Mouse (Mus musculus): ENCODE data around the gene 1190005I06Rik. TPM values are rescaled to one million over a fixed set of nuclear protein-coding genes. Genes with fewer than 3 reads are reported as not detected.

1190005I06Rik gene
- total RNA-seq, 2 experiments from 2014 or later, result 3.1 to 3.4 TPM

GRCm38 (mm10) chr8:120585521-120585920 is 61.9 kb downstream of the 1190005I06Rik start:
- intact Hi-C loops (cut with DNase I), result no loop called here
- DNase-seq, result peak; percentile 38 to 53

- DNase-seq, result peak in 1 of 2 experiments; percentile 38
- intact Hi-C loops (cut with DNase I), result no loop called here
Observed at GRCm38 (mm10) chr8:120581811-120582210, 65.6 kb downstream of the 1190005I06Rik start.

GRCm38 (mm10) chr8:120581329-120581728 is 66.1 kb downstream of the 1190005I06Rik start:
- intact Hi-C loops (cut with DNase I), result no loop called here

GRCm38 (mm10) chr8:120580336-120581000 is 67.0 kb downstream of the 1190005I06Rik start:
- intact Hi-C loops (cut with DNase I), result no loop called here
- no peak for DNase-seq

More at GRCm38 (mm10) chr8:120581329-120581728, 66.1 kb downstream of the 1190005I06Rik start:
- no peak for DNase-seq

GRCm38 (mm10) chr8:120577821-120578220 is 69.6 kb downstream of the 1190005I06Rik start:
- intact Hi-C loops (cut with DNase I), result no loop called here
- no peak for DNase-seq

GRCm38 (mm10) chr8:120575801-120576200 is 71.6 kb downstream of the 1190005I06Rik start:
- intact Hi-C loops (cut with DNase I), result no loop called here
- no peak for DNase-seq

GRCm38 (mm10) chr8:120574941-120575340 is 72.5 kb downstream of the 1190005I06Rik start:
- intact Hi-C loops (cut with DNase I), result no loop called here
- no peak for DNase-seq

GRCm38 (mm10) chr8:120573866-120574265 is 73.6 kb downstream of the 1190005I06Rik start:
- DNase-seq, result no peak
- intact Hi-C loops (cut with DNase I), result no loop called here

GRCm38 (mm10) chr8:120572534-120572933 is 74.9 kb downstream of the 1190005I06Rik start:
- intact Hi-C loops (cut with DNase I), result no loop called here
- no peak for DNase-seq

- DNase-seq, result no peak
- intact Hi-C loops (cut with DNase I), result no loop called here
Observed at GRCm38 (mm10) chr8:120571561-120571960, 75.9 kb downstream of the 1190005I06Rik start.

- intact Hi-C loops (cut with DNase I), result no loop called here
- DNase-seq, result peak; percentile 82 to 87
Observed at GRCm38 (mm10) chr8:120569939-120570715, 77.3 kb downstream of the 1190005I06Rik start.

GRCm38 (mm10) chr8:120569123-120569522 is 78.3 kb downstream of the 1190005I06Rik start:
- intact Hi-C loops (cut with DNase I), result no loop called here
- DNase-seq, result no peak

GRCm38 (mm10) chr8:120568164-120568798 is 79.2 kb downstream of the 1190005I06Rik start:
- intact Hi-C loops (cut with DNase I), result no loop called here
- no peak for DNase-seq

GRCm38 (mm10) chr8:120567731-120568130 is 79.7 kb downstream of the 1190005I06Rik start:
- intact Hi-C loops (cut with DNase I), result no loop called here
- DNase-seq, result no peak

- DNase-seq, result no peak
- intact Hi-C loops (cut with DNase I), result no loop called here
Observed at GRCm38 (mm10) chr8:120566681-120567080, 80.8 kb downstream of the 1190005I06Rik start.

GRCm38 (mm10) chr8:120565151-120565711 is 82.2 kb downstream of the 1190005I06Rik start:
- intact Hi-C loops (cut with DNase I), result no loop called here
- no peak for DNase-seq

- DNase-seq, result peak; percentile 89 to 90
- intact Hi-C loops (cut with DNase I), result loop anchor here (2.0 kb wide), 1 partner anchor 23 kb away; no protein-coding TSS in a partner anchor
Observed at GRCm38 (mm10) chr8:120563851-120564837, 83.3 kb downstream of the 1190005I06Rik start.

- intact Hi-C loops (cut with DNase I), result loop anchor here (2.0 kb wide), 1 partner anchor 23 kb away; no protein-coding TSS in a partner anchor
- no peak for DNase-seq
Observed at GRCm38 (mm10) chr8:120563348-120563724, 84.1 kb downstream of the 1190005I06Rik start.

GRCm38 (mm10) chr8:120562680-120563347 is 84.6 kb downstream of the 1190005I06Rik start:
- intact Hi-C loops (cut with DNase I), result loop anchor here (2.0 kb wide), 1 partner anchor 22 kb away; no protein-coding TSS in a partner anchor

More at GRCm38 (mm10) chr8:120562680-120563347, 84.6 kb downstream of the 1190005I06Rik start:
- DNase-seq, result no peak

All from heart, postnatal 36 days (tissue).